Mouse (Mus musculus) activated CD4-positive, CD25-positive, alpha-beta regulatory T cell (primary cell): ENCODE data around the gene Csdc2. TPM values are rescaled to one million over a fixed set of nuclear protein-coding genes. Genes with fewer than 3 reads are reported as not detected.

ENCODE experiments used
- polyA plus RNA-seq, 2 experiments: library from polyadenylated mRNA; unstranded; fragments of 100-300 nt; shearing (Covaris generic); gene quantifications; one replicate each; pipeline ENCODE4 v1.2.1; 2017

Gene Csdc2
- under 1 TPM in 1 of 2 experiments, not detected in 1; 0.36 TPM for polyA plus RNA-seq

DNA sequence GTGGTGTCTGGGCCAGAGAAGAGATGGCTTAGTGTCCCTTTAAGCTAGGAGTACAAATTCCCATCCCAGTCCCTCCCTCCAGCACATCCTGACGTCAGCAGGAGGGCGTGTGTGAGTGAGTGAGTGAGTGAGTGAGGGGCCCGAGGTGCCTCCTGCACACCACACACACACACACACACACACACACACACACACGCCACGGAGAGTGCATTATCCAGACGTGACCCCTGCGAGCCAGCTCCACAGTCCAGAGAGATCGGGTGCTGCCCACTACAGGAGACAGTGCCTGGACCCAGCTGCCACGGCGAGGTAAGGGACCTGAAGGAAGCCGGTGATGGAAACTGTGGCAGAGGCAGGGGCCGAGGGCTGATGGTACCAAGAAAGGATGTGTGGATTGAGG, at the start of gene Csdc2:
Gene Csdc2, plus strand, starts transcription at position 81 of the 400 bp plus-strand sequence.

DNA sequence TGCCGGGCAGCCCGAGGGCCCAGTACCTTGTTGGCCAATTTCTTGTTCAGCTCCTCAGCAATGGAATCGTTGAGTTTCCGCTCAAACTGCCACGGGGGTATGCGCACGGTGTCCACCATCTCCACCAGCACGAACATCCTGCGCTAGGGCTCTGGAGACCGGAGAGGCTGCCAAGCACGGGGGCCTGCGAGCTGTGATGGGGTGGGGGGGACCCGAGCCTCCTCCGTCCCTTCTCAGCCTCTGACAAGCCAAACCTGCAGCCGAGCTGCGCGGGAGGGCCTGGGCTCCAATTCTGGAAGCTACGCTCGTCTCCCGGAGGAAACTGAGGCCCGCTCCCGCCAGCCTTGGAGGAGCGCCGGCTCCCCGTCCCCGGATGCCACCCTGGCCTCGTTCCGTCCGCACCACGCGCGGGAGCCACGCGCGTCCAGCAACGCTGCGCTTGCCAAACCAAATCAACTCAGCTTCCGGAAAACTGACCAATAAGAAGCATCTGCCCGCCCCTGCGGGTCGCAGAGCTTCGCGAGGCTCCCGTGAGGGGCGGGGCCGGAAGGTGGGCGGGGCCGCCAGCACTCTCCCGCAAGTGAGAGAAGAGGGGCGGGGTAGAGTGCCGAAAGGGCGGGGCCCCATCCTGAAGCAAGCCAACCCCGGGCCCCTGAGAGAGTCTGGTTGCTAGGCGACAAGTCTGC, 10.7 kb upstream of the Csdc2 start, which contains the start of gene Polr3h:
Gene Polr3h, minus strand, starts transcription at position 481 of the 686 bp plus-strand sequence.

DNA sequence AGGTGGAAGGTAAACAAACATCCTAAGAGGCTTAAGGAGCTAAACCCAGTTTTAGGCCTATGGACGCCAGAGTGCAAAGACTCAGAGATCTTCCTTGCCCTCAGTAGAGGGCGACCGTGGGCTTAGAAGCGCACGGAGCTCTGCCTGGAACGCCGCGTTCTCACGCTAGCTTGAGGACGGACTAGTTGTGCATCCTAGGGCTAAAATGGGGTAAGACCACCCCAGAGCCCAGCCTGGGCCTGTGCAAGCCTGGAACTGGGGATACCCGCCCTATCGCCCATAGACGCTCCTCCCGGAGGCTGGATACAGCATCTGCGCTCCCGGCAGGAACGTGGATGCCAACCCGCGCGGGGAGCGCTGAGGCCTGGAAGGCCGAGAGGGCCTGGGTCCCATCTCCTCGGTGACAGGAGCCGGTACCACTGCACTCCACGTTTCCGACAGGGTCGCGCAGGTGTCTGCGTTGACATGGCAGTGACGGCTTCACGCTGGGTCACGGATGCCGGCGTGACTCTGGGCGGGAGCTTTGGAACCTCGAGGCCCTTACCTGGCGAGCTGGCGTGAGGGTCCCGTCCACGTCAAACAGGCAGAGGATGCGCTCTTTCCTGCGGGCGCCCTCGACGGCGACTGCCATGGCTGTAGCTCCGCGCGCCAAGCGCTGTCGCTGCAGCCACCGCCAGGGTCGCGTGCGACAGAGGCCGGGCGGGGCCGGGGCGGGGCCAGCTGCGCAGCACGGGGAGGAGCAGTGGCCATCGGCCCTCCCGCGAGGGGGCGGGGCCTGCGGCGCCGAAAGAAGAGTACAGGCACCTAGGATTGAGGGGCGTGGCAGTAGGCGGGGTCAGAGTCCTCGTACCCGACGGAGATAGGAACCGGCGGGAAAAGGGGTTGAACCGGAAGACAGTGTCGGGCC, 23.9 kb downstream of the Csdc2 start, which contains the start of gene Pmm1:
Gene Pmm1, minus strand, starts transcription at position 760 of the 907 bp plus-strand sequence.

GRCm38 (mm10) chr15:81980321-81980720, 43.8 kb downstream of the Csdc2 start, which contains the start of gene 1700029P11Rik:
Gene 1700029P11Rik (plus strand): TSS chr15:81980540.

DNA sequence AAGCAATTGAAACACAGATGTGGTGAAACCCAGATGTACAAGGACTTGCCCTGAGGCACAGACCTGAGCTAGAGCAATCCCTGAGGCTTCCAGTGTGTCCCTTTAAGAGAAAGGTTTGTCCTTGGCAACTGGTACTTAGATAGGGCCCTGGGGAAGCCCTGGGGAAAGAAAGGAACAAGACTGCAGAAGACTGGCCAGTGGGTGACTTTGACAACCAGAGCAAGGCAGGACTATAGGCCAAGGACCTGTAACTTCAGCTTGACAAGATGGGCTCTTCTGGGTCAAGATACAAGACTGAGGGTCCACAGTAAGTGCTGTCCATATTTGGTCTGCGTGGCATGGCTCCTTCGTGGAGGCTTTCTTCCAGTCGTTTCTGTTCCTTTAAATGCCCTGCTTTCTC, 51.1 kb downstream of the Csdc2 start, which contains the start of gene Xrcc6:
Gene Xrcc6, plus strand, starts transcription at position 190 of the 400 bp plus-strand sequence.

Other genes with a start within 250 kb of the Csdc2 start
- 1 to 10 TPM in 1 of 2 experiments, under 1 TPM in 1; 0.86 to 4.7 TPM for gene Chadl, start 239.5 kb upstream of the Csdc2 start, polyA plus RNA-seq
- gene Zc3h7b, start 191.7 kb upstream of the Csdc2 start, polyA plus RNA-seq, result 1 to 10 TPM; 4.9 to 8.6 TPM
- gene Rangap1, start 191.2 kb upstream of the Csdc2 start, polyA plus RNA-seq, result 10 to 100 TPM; 55.5 to 73.6 TPM
- gene Tef, start 134.3 kb upstream of the Csdc2 start, polyA plus RNA-seq, result 10 to 100 TPM; 19.1 to 22.6 TPM
- gene Tob2, start 78.0 kb upstream of the Csdc2 start, polyA plus RNA-seq, result 10 to 100 TPM; 33.5 to 63.3 TPM
- gene Phf5a, start 64.8 kb upstream of the Csdc2 start, polyA plus RNA-seq, result 100 to 1,000 TPM; 102 to 126 TPM
- 100 to 1,000 TPM in 1 of 2 experiments, 10 to 100 TPM in 1; 95.9 to 114 TPM for gene Aco2, start 64.5 kb upstream of the Csdc2 start, polyA plus RNA-seq
- 10 to 100 TPM; 43.2 to 56.7 TPM for gene Polr3h, start 10.5 kb upstream of the Csdc2 start, polyA plus RNA-seq
- gene Pmm1, start 24.2 kb downstream of the Csdc2 start, polyA plus RNA-seq, result 10 to 100 TPM in 1 of 2 experiments, 1 to 10 TPM in 1; 6.9 to 20.5 TPM
- gene 1700029P11Rik, start 43.8 kb downstream of the Csdc2 start, polyA plus RNA-seq, result not detected
- gene Xrcc6, start 51.1 kb downstream of the Csdc2 start, polyA plus RNA-seq, result 10 to 100 TPM; 60.7 to 84.2 TPM
- gene Desi1, start 97.1 kb downstream of the Csdc2 start, polyA plus RNA-seq, result 10 to 100 TPM; 31.3 to 45.5 TPM
- 100 to 1,000 TPM; 149 to 178 TPM for gene Snu13, start 110.8 kb downstream of the Csdc2 start, polyA plus RNA-seq
- gene 4930407I10Rik, start 122.4 kb downstream of the Csdc2 start, polyA plus RNA-seq, result not detected
- under 1 TPM in 1 of 2 experiments, not detected in 1; 0.22 TPM for gene Mei1, start 133.2 kb downstream of the Csdc2 start, polyA plus RNA-seq
- 10 to 100 TPM; 25.7 to 27.7 TPM for gene Ccdc134, start 191.2 kb downstream of the Csdc2 start, polyA plus RNA-seq
- gene Srebf2, start 210.4 kb downstream of the Csdc2 start, polyA plus RNA-seq, result 100 to 1,000 TPM in 1 of 2 experiments, 10 to 100 TPM in 1; 59.7 to 125 TPM